Mouse (Mus musculus) right cerebral cortex, postnatal 25 days (tissue): ENCODE results near the gene Olfr223.
"Not testable (repeated sequence)": the region's sequence is repeated elsewhere in the genome, so short reads cannot be mapped to it uniquely, and the experiment has no call there.

Source experiments
- DNase-seq: peaks from one replicate; pipeline ENCODE4 v3.0.0; 2022

The Olfr223 gene

GRCm38 (mm10) chr11:59596091-59596490 is 3.0 kb upstream of the Olfr223 start:
- no peak for DNase-seq

- no peak for DNase-seq
Measured at GRCm38 (mm10) chr11:59589496-59589895, 3.6 kb downstream of the Olfr223 start.

DNA sequence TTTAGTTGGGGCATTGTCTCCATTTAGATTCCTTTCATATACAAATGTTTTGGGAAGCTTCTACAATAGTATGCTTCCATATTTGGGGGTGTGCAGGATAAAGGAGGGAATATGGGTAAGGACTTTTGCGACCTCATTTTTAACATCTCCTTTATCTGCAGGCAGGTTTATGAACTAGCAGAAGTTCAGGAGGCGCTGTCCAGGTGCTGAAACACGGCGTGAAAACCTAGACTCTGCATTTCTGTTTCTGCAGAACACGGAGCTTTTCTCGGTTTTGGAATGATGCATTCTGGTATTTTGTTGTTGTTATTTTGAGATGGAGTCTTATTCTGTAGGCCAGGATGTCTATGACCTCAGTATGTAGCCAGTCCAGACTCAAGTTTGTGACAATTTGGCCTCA is 8.6 kb downstream of the Olfr223 start:
- no peak for DNase-seq

DNA sequence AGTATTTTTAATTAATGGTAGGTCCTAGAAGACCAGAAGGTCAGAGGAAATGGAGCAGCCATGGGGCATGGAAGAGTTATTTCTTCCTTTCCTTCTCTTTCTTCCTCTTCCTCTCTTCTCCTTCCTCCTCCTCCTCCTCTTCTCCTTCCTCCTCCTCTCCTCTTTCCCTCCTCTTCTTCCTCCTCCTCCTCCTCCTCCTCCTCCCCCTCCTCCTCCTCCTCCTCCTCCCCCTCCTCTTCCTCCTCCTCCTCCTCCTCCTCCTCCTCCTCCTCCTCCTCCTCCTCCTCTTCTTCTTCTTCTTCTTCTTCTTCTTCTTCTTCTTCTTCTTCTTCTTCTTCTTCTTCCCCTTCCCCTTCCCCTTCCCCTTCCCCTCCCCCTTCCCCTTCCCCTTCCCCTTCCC is 17.0 kb downstream of the Olfr223 start, which contains the start of gene Olfr222:
Olfr222 (minus strand) TSS at position 101 of the 400 bp plus-strand sequence.
- DNase-seq, result not testable (repeated sequence)

DNA sequence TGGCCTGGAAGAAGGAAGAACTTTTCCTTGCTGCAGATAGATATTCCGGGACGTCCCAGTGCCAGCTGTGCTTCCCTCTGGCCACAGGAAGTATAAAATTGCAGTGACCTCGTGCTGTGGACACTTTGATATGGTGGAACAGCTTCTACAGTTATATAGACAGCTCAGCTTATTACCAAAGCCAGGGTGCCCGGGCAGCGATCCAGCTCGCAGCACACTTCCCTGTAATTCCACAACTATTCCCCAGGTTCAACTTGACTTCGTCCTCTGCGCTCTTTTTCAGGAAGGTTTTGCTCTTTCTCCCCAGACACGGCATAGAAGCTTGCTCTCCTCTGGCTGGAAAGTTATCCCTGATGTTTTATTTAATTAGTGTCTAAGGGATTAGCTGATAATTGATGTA is 17.4 kb downstream of the Olfr223 start:
- no peak for DNase-seq

DNA sequence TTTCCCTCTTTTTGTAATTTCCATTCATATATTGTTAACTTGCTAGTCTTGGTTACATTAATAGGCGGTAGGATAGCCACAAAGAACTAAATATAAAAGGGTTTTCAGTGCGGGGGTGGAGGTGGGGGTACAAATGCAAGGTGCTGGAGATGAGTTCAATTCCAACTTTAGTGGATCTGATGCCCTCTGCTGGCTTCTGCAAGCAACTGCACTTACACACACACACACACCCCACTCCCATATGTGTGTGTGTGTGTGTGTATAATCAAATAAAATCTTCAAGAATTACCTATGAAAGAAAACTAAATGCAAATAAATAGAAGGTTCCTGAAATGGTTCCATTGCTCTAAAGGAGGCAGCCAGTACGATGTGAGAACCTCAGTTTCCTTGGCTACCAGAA is 23.8 kb downstream of the Olfr223 start:
- no peak for DNase-seq

GRCm38 (mm10) chr11:59562837-59563236 is 30.3 kb downstream of the Olfr223 start:
- no peak for DNase-seq

DNA sequence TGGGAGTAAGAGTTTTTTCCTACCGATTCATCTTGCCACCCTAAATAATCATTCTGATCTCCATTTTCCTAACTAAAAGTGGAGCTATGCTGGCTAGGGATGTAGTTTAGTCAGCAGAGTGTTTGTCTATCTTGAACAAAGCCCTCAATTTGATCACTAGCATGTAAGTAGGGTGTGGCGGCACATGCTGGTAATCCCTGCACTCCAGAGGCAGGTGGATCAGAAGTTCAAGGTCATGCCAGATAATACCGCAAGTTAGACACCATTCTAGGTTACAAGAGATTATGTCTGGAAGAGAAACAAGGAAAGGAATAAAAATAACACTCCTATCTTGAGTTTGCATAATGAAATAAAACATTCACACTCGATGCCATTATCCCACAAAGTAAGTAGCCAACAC is 30.8 kb downstream of the Olfr223 start:
- DNase-seq, result no peak

DNA sequence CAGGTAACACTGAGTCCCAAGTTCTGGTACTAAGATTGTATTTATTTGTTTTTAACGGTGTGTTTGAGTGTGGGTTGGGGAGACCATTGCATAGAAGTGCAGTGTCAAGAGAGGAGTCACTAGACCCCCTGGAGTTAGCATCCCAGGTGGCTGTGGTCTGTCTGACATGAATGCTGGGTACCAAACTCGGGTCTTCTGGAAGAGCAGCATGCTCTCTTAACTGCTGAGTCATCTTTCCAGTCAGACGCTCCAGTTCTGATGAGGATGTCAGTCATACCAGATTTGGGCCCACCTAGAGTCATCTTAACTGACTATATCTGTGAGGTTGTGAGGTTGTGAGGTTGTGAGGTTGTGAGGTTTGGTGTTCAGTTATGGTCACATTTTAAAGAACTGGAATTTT is 32.2 kb downstream of the Olfr223 start:
- no peak for DNase-seq

DNA sequence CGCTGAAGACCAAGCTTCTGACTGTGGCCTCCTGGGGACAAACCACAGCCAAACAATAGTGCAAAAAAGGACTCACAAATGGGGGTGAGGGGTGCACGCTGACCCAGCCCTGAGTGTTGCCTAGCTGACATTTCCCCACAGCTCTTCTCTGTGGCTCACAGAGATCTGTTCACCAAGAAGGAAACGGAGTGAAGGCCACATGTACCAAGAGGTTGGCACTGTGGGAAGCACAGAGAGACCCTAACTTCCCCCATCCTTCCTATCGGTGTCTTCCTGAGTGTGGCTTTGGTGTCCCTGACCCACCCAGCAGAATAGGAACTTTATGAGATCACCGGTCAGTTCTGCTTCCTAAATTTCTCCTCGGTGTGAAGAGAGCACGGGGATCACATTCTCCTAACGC is 38.6 kb downstream of the Olfr223 start:
- no peak for DNase-seq

- no peak for DNase-seq
Measured at GRCm38 (mm10) chr11:59554127-59554526, 39.0 kb downstream of the Olfr223 start.

DNA sequence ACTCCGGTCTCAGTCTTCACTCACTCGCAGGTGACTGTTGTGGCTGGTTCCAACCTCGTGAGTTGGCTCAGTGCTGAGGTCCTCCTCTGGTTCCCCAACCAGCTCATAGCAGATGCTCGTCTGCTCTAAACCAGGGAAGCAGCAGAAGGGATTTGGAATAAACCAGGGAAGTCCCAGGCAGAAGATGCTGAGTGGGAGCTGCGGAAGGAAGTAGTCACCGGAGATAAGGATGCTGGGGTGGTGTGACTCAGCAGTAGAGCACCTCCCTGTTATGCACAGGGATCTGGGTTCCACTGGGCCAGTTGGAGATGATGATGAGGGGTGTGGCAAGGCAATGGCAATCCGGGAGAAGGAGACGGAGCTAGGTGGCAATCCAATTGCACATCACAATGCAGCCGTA is 49.1 kb downstream of the Olfr223 start:
- peak; percentile 33 for DNase-seq

DNA sequence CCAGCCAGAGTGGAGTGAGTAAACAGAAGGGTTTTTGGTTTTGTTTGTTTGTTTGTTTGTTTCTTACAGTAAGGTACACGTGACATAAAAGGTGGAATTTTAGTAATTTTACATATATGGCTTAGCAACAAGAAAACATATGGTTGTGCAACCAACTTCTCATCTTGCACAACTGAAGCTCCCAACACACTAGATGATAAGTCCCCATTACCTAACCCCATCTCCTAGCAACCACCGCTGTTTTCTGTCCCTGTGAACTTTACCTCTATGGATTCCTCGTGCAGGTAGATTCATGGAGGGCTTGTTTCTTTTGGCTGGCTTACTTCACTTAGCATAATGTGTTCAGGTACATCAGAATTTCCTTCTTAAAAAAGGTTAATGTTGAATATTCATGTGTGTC is 49.7 kb downstream of the Olfr223 start:
- no peak for DNase-seq

GRCm38 (mm10) chr11:59542442-59542841 is 50.6 kb downstream of the Olfr223 start:
- DNase-seq, result no peak

DNA sequence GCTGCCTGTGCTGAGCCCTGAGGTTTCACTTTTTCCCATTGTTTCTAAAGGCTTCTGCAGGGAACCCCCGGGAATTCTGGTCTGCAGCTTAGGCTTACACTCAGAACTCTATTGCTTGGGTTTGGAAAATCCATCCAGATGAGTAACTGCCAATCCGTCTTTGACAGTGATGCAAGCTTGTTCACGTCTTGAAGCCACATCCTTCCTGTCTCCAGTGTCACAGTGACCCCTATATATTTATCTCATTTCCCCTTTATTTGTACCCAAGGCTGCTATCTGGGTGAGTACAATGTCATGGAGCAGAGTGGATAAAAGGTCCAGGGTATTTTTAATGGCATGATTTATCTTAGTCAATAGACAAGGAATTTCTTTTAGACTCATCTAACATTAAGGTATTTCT is 51.8 kb downstream of the Olfr223 start, which contains the start of gene Nlrp3:
Nlrp3 (plus strand) TSS at position 245 of the 400 bp plus-strand sequence.
- no peak for DNase-seq

DNA sequence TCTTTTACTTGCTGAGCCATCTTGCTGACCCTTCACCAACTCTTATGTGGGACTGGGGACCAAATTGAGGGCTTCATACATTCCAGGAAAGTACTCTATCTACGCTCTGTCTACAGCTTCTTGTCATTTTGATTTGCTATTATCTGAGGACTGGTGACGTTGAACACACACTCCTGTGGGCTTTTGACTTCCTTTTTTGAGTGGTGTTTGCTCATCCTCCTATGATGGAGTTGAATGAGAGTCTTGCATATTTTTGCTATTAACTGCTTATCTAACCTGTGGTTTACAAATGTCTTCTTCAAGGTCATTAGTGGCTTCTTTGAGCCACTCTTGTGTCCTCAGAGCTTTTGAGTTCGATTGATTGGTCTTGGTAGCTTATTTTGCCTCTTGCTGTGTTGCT is 53.0 kb downstream of the Olfr223 start:
- no peak for DNase-seq
